Mouse (Mus musculus) intestine, embryonic 14.5 days (tissue): Measurements from ENCODE around the gene 1700034I23Rik. TPM values are rescaled to one million over a fixed set of nuclear protein-coding genes. Genes with fewer than 3 reads are reported as not detected.
"Not testable (repeated sequence)": the region's sequence is repeated elsewhere in the genome, so short reads cannot be mapped to it uniquely, and the experiment has no call there.

Source experiments
- ATAC-seq: fragments of 200-750 bp; cut with Nextera tagmentation; replicated peaks from 2 replicates; pipeline ENCODE4 v1.8.0; 2017; ENCODE audit warnings: low read depth, moderate number of reproducible peaks, moderate TSS enrichment, moderate library complexity; ENCODE audit not compliant: low FRiP score, low TSS enrichment
- DNase-seq: peaks from one replicate; pipeline ENCODE4 v3.0.0-alpha.2; 2018; ENCODE audit warnings: low spot score
- H3K27ac ChIP-seq: fragments of 300-500 bp; sonication (generic); 2 replicates; pipeline ENCODE4 v1.5.1; 2014; ENCODE audit warnings: low read depth, mild to moderate bottlenecking, control low read depth
- H3K27me3 ChIP-seq: fragments of 300-500 bp; sonication (generic); replicated peaks from 2 replicates; pipeline ENCODE4 v1.6.1; 2014; ENCODE audit warnings: low read length, control low read depth; ENCODE audit not compliant: control insufficient read depth, insufficient read depth
- H3K36me3 ChIP-seq: fragments of 300-500 bp; sonication (generic); 2 replicates; pipeline ENCODE4 v1.6.1; 2014; ENCODE audit warnings: low read length, control low read depth; ENCODE audit not compliant: control insufficient read depth, insufficient read depth
- H3K4me1 ChIP-seq: fragments of 300-500 bp; sonication (generic); replicated peaks from 2 replicates; pipeline ENCODE4 v1.6.1; 2014; ENCODE audit warnings: low read length, control low read depth, mixed read lengths; ENCODE audit not compliant: control insufficient read depth, insufficient read depth
- H3K4me2 ChIP-seq: fragments of 300-500 bp; sonication (generic); 2 replicates; pipeline ENCODE4 v1.6.1; 2014; ENCODE audit warnings: low read length
- H3K4me3 ChIP-seq: fragments of 300-500 bp; sonication (generic); 2 replicates; pipeline ENCODE4 v1.5.1; 2014; ENCODE audit warnings: low read depth, low read length, control low read depth, mixed read lengths
- H3K9ac ChIP-seq: fragments of 300-500 bp; sonication (generic); 2 replicates; pipeline ENCODE4 v1.6.1; 2014; ENCODE audit warnings: mild to moderate bottlenecking, low read length
- H3K9me3 ChIP-seq: fragments of 300-500 bp; sonication (generic); 2 replicates; pipeline ENCODE4 v1.6.1; 2016; ENCODE audit warnings: low read length, control low read depth; ENCODE audit not compliant: control insufficient read depth
- WGBS: fragments of 180-500 bp; shearing (Covaris S2); extraction: QIAGEN DNeasy Blood & Tissue Kit; methylation state at CpG from one replicate; pipeline ENCODE4 v1.1.7; 2014; 5-methylcytosine and 5-hydroxymethylcytosine counted together
- polyA plus RNA-seq: library from polyadenylated mRNA; unstranded; fragments of >200 nt; fragmentation: Nextera tagmentation; extraction: Ambion mirVana; gene quantifications from 2 replicates; pipeline ENCODE4 v1.2.1, GENCODE M21; 2014

1700034I23Rik gene
- polyA plus RNA-seq, 1 experiment from 2014 or later: 0.41 TPM

- H3K4me1 ChIP-seq, H3K27ac ChIP-seq, H3K9me3 ChIP-seq, H3K27me3 ChIP-seq, ATAC-seq, H3K36me3 ChIP-seq: not testable (repeated sequence)
- under 1% methylated on average over 19 of the region's 24 CpGs for WGBS
- peak overlapping the region; percentile 61 for H3K4me2 ChIP-seq
- peak overlapping the region; percentile 52 for H3K4me3 ChIP-seq
- peak; percentile 64 for DNase-seq
- peak overlapping the region; percentile 45 for H3K9ac ChIP-seq
Measured at GRCm38 (mm10) chr3:40894336-40894735, 8.0 kb downstream of the 1700034I23Rik start.

GRCm38 (mm10) chr3:40893816-40894258 is 8.5 kb downstream of the 1700034I23Rik start:
- peak; percentile 93 for DNase-seq
- H3K9me3 ChIP-seq, H3K4me1 ChIP-seq, H3K36me3 ChIP-seq, H3K27me3 ChIP-seq: not testable (repeated sequence)
- peak overlapping the region; percentile 44 for H3K9ac ChIP-seq
- WGBS: under 1% methylated on average over 34 of the region's 38 CpGs
- H3K27ac ChIP-seq: peak overlapping the region; percentile 51
- ATAC-seq: peak; percentile 100
- peak overlapping the region; percentile 52 for H3K4me3 ChIP-seq
- H3K4me2 ChIP-seq: peak overlapping the region; percentile 57

GRCm38 (mm10) chr3:40853123-40853738 is 49.1 kb downstream of the 1700034I23Rik start:
- not testable (repeated sequence) for H3K27ac ChIP-seq, ATAC-seq, H3K4me2 ChIP-seq, H3K9ac ChIP-seq, H3K36me3 ChIP-seq, H3K9me3 ChIP-seq, H3K27me3 ChIP-seq, H3K4me1 ChIP-seq, H3K4me3 ChIP-seq, DNase-seq
- WGBS: 92% methylated on average over 3 of the region's 3 CpGs

Other genes with a start within 250 kb of the 1700034I23Rik start
- 0.14 TPM in 1 of 2 replicates, not detected in the other for gene Slc25a31, start 193.7 kb downstream of the 1700034I23Rik start, polyA plus RNA-seq
- 11.6 and 13.9 TPM in 2 replicates for gene Hspa4l, start 158.0 kb downstream of the 1700034I23Rik start, polyA plus RNA-seq
- 51.4 and 57.5 TPM in 2 replicates for gene Plk4, start 102.5 kb downstream of the 1700034I23Rik start, polyA plus RNA-seq
- gene Mfsd8, start 55.7 kb downstream of the 1700034I23Rik start, polyA plus RNA-seq: 5.4 and 6.2 TPM in 2 replicates
- gene Abhd18, start 55.6 kb downstream of the 1700034I23Rik start, polyA plus RNA-seq: 5.7 and 8.8 TPM in 2 replicates
- gene Larp1b, start 47.3 kb upstream of the 1700034I23Rik start, polyA plus RNA-seq: 6.2 and 6.3 TPM in 2 replicates
- gene Pgrmc2, start 180.5 kb upstream of the 1700034I23Rik start, polyA plus RNA-seq: 31.7 and 32.8 TPM in 2 replicates